Mouse (Mus musculus): Measurements from ENCODE around the gene Olfr91. TPM values are rescaled to one million over a fixed set of nuclear protein-coding genes. Genes with fewer than 3 reads are reported as not detected.

Olfr91 gene
- polyA plus RNA-seq, 1 experiment = not detected

DNA sequence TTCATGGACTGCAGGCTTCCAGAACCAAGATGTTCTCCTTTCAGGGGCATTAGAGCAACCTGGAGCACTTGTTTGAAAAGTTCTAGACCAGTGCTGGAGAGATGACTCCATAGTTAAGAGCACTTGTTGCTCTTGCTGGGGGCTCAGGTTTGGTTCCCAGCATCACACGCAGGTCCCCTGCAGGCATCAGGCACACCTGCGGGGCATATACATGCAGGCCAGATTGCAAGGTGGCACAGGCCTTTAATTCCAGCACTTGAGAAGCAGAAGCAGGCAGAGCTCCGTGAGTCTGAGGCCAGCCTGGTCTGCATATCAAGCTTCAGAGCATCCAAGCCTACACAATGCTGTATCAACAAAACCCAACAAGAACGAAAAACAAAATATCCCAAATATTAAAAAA, 16.4 kb downstream of the Olfr91 start:
- Histone ChIP-seq H3K27ac (ENCODE audit: control insufficient read depth, insufficient read depth, low read depth, low read length, poor library complexity) (no peak overlapping the region), H3K4me1 (ENCODE audit: control insufficient read depth, insufficient read depth, low read length) (no peaks in the 10 kb centered on the region), H3K4me3 (replicated peaks; ENCODE audit: control insufficient read depth, low read depth, low read length) (no peak overlapping the region)
- WGBS = 82% methylated on average over 4 of the region's 4 CpGs
- TF ChIP-seq CTCF (IDR thresholded peaks at IDR 0.05; ENCODE audit: control insufficient read depth, insufficient read depth, low read length) = no peak
- TF ChIP-seq POLR2A (IDR thresholded peaks at IDR 0.05; ENCODE audit: borderline replicate concordance, control insufficient read depth, low read depth, low read length) = no peak

DNA sequence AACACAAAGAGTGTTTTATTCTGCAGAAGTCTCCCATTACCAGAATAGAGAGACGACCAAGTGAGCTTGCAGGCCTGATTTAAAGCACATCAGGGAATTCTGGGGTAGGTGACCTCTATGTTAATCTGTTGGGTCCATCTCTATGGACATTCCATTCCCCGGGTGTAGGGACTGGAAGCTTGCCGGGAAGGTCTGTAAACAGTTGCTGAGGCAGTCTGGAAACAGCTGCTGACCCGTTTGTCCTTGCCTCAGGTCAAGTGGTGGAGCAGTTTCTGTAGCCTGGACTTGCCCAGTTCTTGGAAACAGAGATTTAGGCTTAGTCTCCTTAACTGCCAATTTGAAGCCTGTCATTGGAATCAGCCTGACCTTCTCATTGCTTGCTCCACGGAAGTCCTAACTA, 18.0 kb downstream of the Olfr91 start:
- no peak overlapping the region for H3K4me3 ChIP-seq (replicated peaks; ENCODE audit: control insufficient read depth, low read depth, low read length)
- WGBS = 60% methylated on average over 5 of the region's 5 CpGs

DNA sequence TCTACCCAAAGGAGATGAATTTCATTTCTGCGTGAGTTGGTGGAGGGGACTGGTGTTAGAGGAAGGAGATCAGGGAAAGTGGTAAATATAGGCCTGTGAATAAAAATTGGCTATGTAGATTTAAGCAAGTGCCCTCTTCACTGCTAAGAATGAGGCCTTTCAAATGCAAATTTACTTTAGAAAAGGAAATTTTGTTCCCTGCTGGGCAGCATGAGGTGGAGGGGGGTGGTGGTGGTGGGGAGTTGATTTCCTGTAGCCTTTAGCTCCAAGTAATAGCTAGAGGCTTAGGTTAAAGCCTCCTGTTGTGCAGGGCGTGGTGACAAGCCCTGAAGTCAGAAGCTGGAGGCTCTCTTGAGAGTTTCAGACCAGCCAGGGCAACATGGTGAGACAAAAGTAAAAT, 19.1 kb downstream of the Olfr91 start:
- Histone ChIP-seq H3K27ac (ENCODE audit: control insufficient read depth, insufficient read depth, low read depth, low read length, poor library complexity) (no peak overlapping the region), H3K4me3 (replicated peaks; ENCODE audit: control insufficient read depth, low read depth, low read length) (no peak overlapping the region), H3K4me1 (ENCODE audit: control insufficient read depth, insufficient read depth, low read length) (no peaks in the 10 kb centered on the region)
- TF ChIP-seq POLR2A (IDR thresholded peaks at IDR 0.05; ENCODE audit: borderline replicate concordance, control insufficient read depth, low read depth, low read length) (no peak), CTCF (IDR thresholded peaks at IDR 0.05; ENCODE audit: control insufficient read depth, insufficient read depth, low read length) (no peak)
- 58% methylated on average over 2 of the region's 2 CpGs for WGBS

More for the DNA sequence above, 18.0 kb downstream of the Olfr91 start:
- H3K4me1 ChIP-seq (ENCODE audit: control insufficient read depth, insufficient read depth, low read length) = no peaks in the 10 kb centered on the region
- TF ChIP-seq CTCF (IDR thresholded peaks at IDR 0.05; ENCODE audit: control insufficient read depth, insufficient read depth, low read length) (no peak), POLR2A (IDR thresholded peaks at IDR 0.05; ENCODE audit: borderline replicate concordance, control insufficient read depth, low read depth, low read length) (no peak)
- H3K27ac ChIP-seq (ENCODE audit: control insufficient read depth, insufficient read depth, low read depth, low read length, poor library complexity) = no peak overlapping the region

DNA sequence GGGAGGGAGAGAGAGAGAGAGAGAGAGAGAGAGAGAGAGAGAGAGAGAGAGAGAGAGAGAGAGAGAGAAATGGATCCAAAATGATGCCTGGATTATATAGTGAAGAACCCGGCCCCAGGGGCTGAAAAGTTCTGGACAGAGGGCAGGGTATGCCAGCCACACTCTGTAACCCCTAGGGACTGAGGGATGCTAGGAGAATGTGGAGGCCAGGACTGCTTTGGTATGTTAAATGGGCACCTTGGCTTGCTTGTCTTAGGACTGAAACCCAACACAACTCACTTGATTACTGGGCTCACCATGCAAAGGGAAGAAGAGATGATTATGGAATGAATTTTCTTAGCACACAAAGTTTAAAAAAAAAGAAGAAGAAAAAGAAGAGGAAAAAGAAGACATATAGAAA, 19.9 kb downstream of the Olfr91 start:
- Histone ChIP-seq H3K4me1 (ENCODE audit: control insufficient read depth, insufficient read depth, low read length) (no peaks in the 10 kb centered on the region), H3K4me3 (replicated peaks; ENCODE audit: control insufficient read depth, low read depth, low read length) (no peak overlapping the region), H3K27ac (ENCODE audit: control insufficient read depth, insufficient read depth, low read depth, low read length, poor library complexity) (no peak overlapping the region)
- TF ChIP-seq POLR2A (IDR thresholded peaks at IDR 0.05; ENCODE audit: borderline replicate concordance, control insufficient read depth, low read depth, low read length) (no peak), CTCF (IDR thresholded peaks at IDR 0.05; ENCODE audit: control insufficient read depth, insufficient read depth, low read length) (no peak)
- WGBS = 68% methylated on average over 1 of the region's 1 CpGs

DNA sequence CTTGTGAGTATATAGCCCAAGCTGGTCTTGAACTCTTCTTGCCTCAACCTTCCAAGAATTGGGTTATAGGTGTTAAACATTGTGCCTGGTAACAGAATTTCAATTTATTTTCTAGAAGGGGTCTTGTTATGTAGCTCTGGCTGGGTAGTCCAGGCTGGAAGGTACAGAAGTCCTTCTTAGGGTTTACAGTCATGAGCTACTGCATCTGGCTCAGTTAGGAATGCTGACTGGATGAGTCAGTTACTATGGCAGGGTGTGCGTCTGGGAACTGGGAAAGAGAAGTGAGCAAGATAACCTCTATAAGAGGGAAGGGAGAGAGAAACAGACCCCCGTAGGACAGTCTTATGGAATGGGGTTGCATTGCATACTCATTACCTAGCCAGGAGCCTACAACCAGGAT, 22.3 kb downstream of the Olfr91 start:
- H3K4me1 ChIP-seq (ENCODE audit: control insufficient read depth, insufficient read depth, low read length) = no peaks in the 10 kb centered on the region
- 87% methylated on average over 2 of the region's 2 CpGs for WGBS
- TF ChIP-seq CTCF (IDR thresholded peaks at IDR 0.05; ENCODE audit: control insufficient read depth, insufficient read depth, low read length) (no peak), POLR2A (IDR thresholded peaks at IDR 0.05; ENCODE audit: borderline replicate concordance, control insufficient read depth, low read depth, low read length) (no peak)

DNA sequence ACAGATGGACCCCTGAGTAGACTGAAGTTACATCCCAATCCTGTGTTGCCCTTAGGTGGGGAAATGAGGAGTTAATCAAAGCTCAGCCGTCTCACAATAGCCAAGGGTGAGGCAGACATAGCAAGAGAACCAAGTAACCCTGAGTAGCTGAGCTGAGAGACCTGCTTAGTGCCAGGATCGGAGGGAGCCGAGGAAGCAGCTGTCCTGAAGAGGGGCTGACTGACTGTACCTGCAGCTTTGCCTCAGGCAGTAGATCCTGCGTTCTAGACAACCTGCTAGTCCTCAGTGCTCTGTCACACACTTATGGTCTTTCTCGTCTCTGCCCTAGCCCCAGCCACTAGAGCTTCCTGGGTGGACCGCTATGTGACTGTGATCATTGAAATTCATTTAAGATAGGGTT, 22.9 kb downstream of the Olfr91 start:
- WGBS = 74% methylated on average over 6 of the region's 6 CpGs
- no peak overlapping the region for H3K27ac ChIP-seq (ENCODE audit: control insufficient read depth, insufficient read depth, low read depth, low read length, poor library complexity)
- H3K4me1 ChIP-seq (ENCODE audit: control insufficient read depth, insufficient read depth, low read length) = no peaks in the 10 kb centered on the region
- TF ChIP-seq CTCF (IDR thresholded peaks at IDR 0.05; ENCODE audit: control insufficient read depth, insufficient read depth, low read length) (no peak), POLR2A (IDR thresholded peaks at IDR 0.05; ENCODE audit: borderline replicate concordance, control insufficient read depth, low read depth, low read length) (no peak)
- no peak overlapping the region for H3K4me3 ChIP-seq (replicated peaks; ENCODE audit: control insufficient read depth, low read depth, low read length)

More for the DNA sequence above, 22.3 kb downstream of the Olfr91 start:
- Histone ChIP-seq H3K27ac (ENCODE audit: control insufficient read depth, insufficient read depth, low read depth, low read length, poor library complexity) (no peak overlapping the region), H3K4me3 (replicated peaks; ENCODE audit: control insufficient read depth, low read depth, low read length) (no peak overlapping the region)

DNA sequence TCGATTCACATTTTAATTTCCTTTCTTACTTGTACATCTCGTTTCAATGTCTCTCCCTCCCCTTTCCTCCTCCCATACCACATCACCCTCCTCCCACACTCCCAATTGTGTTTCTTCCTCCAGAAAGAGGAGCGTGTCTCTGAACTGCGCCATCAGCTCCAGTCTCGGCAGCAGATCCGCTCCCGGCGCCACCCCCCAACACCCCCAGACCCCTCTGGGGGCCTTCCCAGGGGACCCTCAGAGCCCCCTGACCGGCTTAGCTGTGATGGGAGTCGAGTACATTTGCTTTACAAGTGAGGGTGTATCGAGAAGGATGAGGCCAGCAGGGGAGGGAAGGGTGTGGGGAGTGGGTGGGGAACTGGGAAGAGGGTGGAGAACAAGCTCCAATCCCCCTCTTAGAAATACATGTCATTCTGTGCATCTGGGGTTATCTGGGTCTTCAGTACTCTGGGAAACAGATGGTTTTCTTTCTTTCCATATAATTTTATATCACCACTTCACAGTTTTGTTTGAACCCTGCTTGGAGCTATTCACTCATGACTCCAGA, 25.3 kb downstream of the Olfr91 start:
- WGBS = 77% methylated on average over 11 of the region's 11 CpGs
- Histone ChIP-seq H3K4me1 (ENCODE audit: control insufficient read depth, insufficient read depth, low read length) (no peaks in the 10 kb centered on the region), H3K27ac (ENCODE audit: control insufficient read depth, insufficient read depth, low read depth, low read length, poor library complexity) (no peak overlapping the region), H3K4me3 (replicated peaks; ENCODE audit: control insufficient read depth, low read depth, low read length) (no peak overlapping the region)
- no peak for TF ChIP-seq POLR2A (IDR thresholded peaks at IDR 0.05; ENCODE audit: borderline replicate concordance, control insufficient read depth, low read depth, low read length)
- no peak for TF ChIP-seq CTCF (IDR thresholded peaks at IDR 0.05; ENCODE audit: control insufficient read depth, insufficient read depth, low read length)

DNA sequence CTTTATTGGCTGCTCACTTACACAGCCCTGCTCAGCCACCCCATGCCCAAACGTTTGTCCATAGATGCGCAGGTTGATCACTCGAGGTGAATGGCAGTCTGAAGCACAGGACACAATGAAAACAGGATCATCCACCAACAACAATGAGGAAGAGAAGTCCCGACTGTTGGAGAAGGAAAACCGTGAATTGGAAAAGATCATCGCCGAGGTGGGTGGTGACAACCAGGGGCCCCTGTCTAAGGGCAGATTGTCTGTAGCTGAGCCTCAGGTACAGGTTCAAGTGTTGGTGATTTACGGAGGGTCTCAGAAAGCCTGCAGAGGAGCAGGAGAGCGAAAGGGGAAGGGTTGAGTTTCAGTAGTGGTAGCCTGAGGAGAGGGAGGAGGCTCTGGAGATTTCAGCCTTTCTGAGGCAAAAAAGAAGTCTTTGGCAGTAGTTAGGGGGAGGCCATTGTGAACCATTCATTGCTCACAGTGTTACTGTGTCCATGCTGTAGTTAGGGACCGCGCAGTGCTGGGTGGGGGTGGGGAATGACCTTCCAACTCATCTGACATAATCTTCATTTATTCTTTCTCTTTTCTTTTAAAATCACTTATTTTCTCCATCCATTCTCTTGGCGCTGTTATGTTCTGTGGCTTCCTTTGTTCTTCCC, 25.9 kb downstream of the Olfr91 start:
- TF ChIP-seq CTCF (IDR thresholded peaks at IDR 0.05; ENCODE audit: control insufficient read depth, insufficient read depth, low read length) (no peak), POLR2A (IDR thresholded peaks at IDR 0.05; ENCODE audit: borderline replicate concordance, control insufficient read depth, low read depth, low read length) (no peak)
- Histone ChIP-seq H3K4me1 (ENCODE audit: control insufficient read depth, insufficient read depth, low read length) (no peaks in the 10 kb centered on the region), H3K4me3 (replicated peaks; ENCODE audit: control insufficient read depth, low read depth, low read length) (no peak overlapping the region), H3K27ac (ENCODE audit: control insufficient read depth, insufficient read depth, low read depth, low read length, poor library complexity) (no peak overlapping the region)
- WGBS = 86% methylated on average over 12 of the region's 12 CpGs

All from bone marrow, adult 2 months (tissue).